Mouse (Mus musculus) gastrocnemius, postnatal 25 days (tissue): ENCODE data around the gene Slc6a17. TPM values are rescaled to one million over a fixed set of nuclear protein-coding genes. Genes with fewer than 3 reads are reported as not detected.

Experiments used
- DNase-seq: peaks from one replicate; pipeline ENCODE4 v3.0.0; 2022
- total RNA-seq, 2 experiments: library from RNA; stranded (reverse); gene quantifications; 1 replicate in 1 of 2; 2 replicates in 1 of 2; pipeline ENCODE4 v1.2.3; 2021

Gene Slc6a17
- total RNA-seq, 2 experiments from 2014 or later, result 0.41 to 0.46 TPM

DNA sequence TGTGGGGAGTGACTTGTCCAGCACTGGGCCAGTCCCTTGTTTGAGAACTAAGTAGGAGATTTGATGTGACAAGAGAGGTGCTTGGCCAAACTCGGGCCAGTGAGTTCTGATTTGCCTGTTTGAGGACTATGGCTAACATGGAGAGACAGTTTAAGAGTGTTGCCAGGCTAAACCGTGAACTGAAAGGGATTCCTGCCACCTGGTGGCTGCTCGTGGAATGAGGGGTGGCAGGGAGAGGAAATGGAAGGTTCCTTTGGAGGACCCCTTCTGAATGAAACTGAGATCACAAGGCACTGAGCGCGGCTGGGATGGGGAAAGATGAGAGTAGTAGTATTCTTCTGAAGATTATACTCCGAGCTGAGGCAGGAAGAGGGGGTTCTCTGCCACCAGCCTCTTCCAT, 51.2 kb downstream of the Slc6a17 start:
- no peak for DNase-seq

GRCm38 (mm10) chr3:107462160-107462559, 55.7 kb downstream of the Slc6a17 start:
- DNase-seq, result peak; percentile 31

DNA sequence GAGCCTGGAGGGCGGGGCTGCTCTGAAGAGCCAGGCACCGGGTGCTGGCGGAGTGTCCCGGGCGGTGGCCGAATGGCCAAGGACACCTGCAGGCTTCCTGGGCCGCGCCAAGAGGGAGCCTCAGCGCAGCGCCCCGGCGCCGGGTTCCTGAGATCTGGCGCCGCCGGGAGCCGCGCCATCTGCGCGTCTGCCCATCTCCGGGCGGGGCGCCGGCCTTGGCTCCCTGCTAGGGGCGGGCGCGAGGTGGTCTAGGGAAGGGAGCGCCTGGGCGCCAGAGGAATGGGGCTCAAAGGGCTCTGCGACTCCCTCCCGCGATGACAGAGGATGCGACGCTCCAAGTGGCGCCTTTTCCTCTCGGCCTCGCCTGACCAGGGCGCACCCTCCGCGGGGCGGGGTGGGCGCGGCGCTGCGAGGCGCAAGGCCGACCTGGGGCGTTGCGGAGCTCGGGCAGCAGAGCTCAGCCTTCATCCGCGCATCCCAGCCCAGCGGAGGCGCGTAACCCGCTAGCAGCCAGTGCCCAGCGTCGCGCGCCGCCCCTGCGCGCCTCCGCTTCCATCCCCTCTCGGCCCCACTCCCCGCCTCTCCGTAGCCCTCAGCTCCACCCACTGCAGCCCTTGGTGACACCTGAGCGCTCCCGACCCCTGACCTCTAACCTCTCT, 57.9 kb downstream of the Slc6a17 start:
- DNase-seq, result peak; percentile 62

GRCm38 (mm10) chr3:107459196-107459772, 58.5 kb downstream of the Slc6a17 start, which contains the start of gene Kcnc4:
TSS of gene Kcnc4 (minus strand) at chr3:107459552.
- no peak for DNase-seq

GRCm38 (mm10) chr3:107458528-107459195, 59.2 kb downstream of the Slc6a17 start:
- DNase-seq, result peak; percentile 53

GRCm38 (mm10) chr3:107458104-107458503, 59.7 kb downstream of the Slc6a17 start:
- DNase-seq, result no peak

- DNase-seq, result peak; percentile 27
Measured at GRCm38 (mm10) chr3:107454280-107454679, 63.5 kb downstream of the Slc6a17 start.

DNA sequence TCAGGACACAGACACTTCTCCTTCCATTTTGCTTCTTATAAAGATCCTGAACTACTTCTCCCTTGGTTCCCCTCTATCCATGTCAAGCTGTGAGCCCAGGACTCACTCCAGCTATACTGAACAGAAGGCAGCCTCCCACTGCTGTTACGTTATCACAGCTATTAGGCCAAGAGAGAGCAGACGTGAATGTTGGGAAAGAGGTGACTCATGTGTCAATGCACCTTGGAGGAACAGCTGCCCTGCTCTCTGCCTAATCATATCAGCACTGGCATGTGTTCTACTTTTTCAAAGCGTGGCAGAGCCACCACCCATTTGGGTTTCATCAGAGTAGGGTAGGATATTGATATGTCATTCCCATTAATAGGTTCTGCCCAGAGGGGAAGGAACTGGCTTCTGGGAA, 71.0 kb downstream of the Slc6a17 start:
- DNase-seq, result no peak

GRCm38 (mm10) chr3:107443866-107444265, 74.0 kb downstream of the Slc6a17 start:
- no peak for DNase-seq

- DNase-seq, result no peak
Measured at GRCm38 (mm10) chr3:107442191-107442590, 75.6 kb downstream of the Slc6a17 start.

- DNase-seq, result no peak
Measured at GRCm38 (mm10) chr3:107441306-107441705, 76.5 kb downstream of the Slc6a17 start.

GRCm38 (mm10) chr3:107439280-107439679, 78.5 kb downstream of the Slc6a17 start:
- no peak for DNase-seq

- DNase-seq, result no peak
Measured at GRCm38 (mm10) chr3:107437666-107438065, 80.2 kb downstream of the Slc6a17 start.

DNA sequence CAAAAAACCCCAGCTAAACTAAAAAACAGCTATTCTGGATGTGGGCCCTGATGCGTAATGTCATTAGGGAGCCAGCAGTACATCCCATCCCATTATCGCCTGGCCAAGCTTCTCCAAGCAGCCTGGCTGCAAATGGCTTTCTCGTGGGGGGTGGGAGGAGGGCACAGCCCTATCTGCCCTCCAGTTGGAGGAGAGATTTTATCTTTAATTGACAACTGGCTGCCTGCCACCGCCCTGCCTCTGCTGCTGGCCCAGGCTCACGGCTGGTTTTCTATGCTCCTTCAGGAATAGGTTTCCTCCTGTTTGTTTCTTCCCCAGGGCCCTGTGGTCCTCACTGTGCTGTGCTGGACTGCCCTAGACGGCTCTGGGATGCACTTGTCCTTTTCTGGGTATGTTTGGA, 81.4 kb downstream of the Slc6a17 start:
- DNase-seq, result no peak

DNA sequence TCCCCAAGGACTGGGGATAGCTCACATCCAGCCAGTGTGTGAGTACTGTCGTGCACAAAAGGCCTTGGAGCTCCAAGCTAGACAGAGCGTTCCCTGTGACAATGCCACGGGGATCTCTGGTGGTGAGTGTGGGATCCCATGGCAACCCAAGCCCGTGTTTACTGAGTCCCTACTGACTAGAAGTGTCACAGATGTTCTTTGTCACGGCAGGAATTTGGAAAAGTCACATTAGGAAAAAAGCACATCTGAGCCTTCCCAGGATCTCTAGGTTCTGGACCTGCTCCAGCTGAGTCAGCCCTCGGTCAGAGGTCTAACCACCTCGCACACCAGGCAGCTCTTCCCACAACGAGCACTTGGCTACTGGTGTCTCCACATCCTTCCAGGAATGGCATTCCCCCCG, 84.2 kb downstream of the Slc6a17 start:
- DNase-seq, result no peak

GRCm38 (mm10) chr3:107431268-107431667, 86.5 kb downstream of the Slc6a17 start:
- DNase-seq, result no peak

DNA sequence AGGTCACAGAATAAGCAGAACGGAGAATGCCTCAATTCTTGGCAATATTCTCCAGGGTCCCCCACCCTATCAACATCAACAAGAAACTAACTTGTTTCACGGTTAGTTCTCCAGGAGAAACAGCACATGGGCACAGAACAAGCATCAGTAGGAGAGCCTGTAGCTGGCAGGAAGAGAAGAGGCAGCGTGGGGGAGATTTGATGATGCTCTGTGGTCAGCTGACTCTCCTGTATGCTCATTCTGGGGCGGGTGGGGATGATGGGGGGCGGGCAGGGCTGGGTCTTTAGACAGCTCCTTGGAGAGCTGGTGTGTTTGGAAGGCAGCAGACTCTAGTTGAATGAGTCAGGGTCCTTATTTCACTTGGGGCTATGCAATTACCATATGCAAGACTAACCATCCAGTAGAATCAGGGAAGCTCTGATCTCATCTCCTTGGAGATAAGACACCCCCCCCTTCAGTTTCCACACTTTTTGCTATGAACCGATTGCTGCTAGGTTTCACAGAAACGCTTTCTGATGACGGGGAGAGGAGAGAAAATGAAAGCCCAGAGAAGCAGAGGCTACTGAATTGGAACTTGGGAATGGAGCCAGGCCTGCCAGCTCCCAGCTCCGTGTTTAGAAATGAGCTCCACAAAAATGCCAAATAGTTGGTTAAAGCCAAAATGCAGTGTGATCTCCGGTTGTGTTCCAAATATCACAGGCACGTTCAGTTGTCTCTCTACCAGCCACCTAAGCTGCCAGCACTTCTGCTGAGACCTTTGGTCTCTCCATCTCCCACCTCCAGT, 93.4 kb downstream of the Slc6a17 start:
- no peak for DNase-seq

GRCm38 (mm10) chr3:107420156-107420555, 97.7 kb downstream of the Slc6a17 start:
- DNase-seq, result no peak
